Mouse (Mus musculus) CH12.LX (cell line): ENCODE measurements around the gene Prss16. TPM values are rescaled to one million over a fixed set of nuclear protein-coding genes. Genes with fewer than 3 reads are reported as not detected.

Source experiments
- DNase-seq: peaks from one replicate; pipeline ENCODE4 v3.0.0-alpha.2; 2013; ENCODE audit errors: extremely low read depth
- H3K27ac ChIP-seq: 2 replicates; pipeline ENCODE4 v1.5.1; 2012; ENCODE audit warnings: low read depth, mild to moderate bottlenecking, control low read depth, moderate library complexity; ENCODE audit not compliant: insufficient read depth
- H3K27me3 ChIP-seq: replicated peaks from 2 replicates; pipeline ENCODE3; 2012; ENCODE audit warnings: inconsistent platforms
- H3K36me3 ChIP-seq, 2 experiments: replicated peaks in 1 of 2; 2 replicates each; pipeline versions ENCODE3 to v1.6.1; 2012; ENCODE audit warnings: inconsistent platforms in 1 of 2, low read length in 1 of 2, mild to moderate bottlenecking in 1 of 2, mixed read lengths in 1 of 2, moderate library complexity in 1 of 2; ENCODE audit not compliant: control insufficient read depth in 1 of 2, insufficient read depth in 1 of 2
- H3K4me1 ChIP-seq, 2 experiments: 2 replicates each; pipeline ENCODE4 v1.6.1; 2012; ENCODE audit warnings: inconsistent platforms in 1 of 2, moderate library complexity in 1 of 2; ENCODE audit not compliant: insufficient read depth in 2 of 2, control insufficient read depth in 1 of 2
- H3K4me2 ChIP-seq: 2 replicates; pipeline ENCODE4 v1.6.1; 2012; ENCODE audit warnings: low read depth, mild to moderate bottlenecking, control low read depth; ENCODE audit not compliant: poor library complexity, insufficient read depth, severe bottlenecking
- H3K4me3 ChIP-seq, 3 experiments: fragments of 150-350 bp in 1 of 3; sonication (generic) in 1 of 3; replicated peaks in 1 of 3; 2 replicates each; pipeline versions ENCODE3 to v1.5.1; 2011 to 2012; ENCODE audit warnings: low read depth in 2 of 3, low read length in 2 of 3, mild to moderate bottlenecking in 2 of 3, moderate library complexity in 2 of 3, control low read depth in 1 of 3, improper control_type of control experiment in 1 of 3, inconsistent platforms in 1 of 3, mixed read lengths in 1 of 3; ENCODE audit not compliant: poor library complexity in 1 of 3
- H3K79me2 ChIP-seq: replicated peaks from 2 replicates; pipeline ENCODE4 v1.6.1; 2012; ENCODE audit warnings: mild to moderate bottlenecking, moderate library complexity; ENCODE audit not compliant: control insufficient read depth, poor library complexity, insufficient read depth, severe bottlenecking; ENCODE audit errors: extremely low read depth
- H3K9ac ChIP-seq: 2 replicates; pipeline ENCODE4 v1.6.1; 2012; ENCODE audit warnings: low read depth, mild to moderate bottlenecking, control low read depth, moderate library complexity; ENCODE audit not compliant: insufficient read depth
- H3K9me3 ChIP-seq: replicated peaks from 2 replicates; pipeline ENCODE3; 2012; ENCODE audit warnings: low read length, inconsistent platforms, mixed read lengths
- BHLHE40 ChIP-seq: IDR thresholded peaks from 2 replicates; pipeline ENCODE4 v1.6.1; 2011; ENCODE audit warnings: mild to moderate bottlenecking, low read depth, low read length, improper control_type of control experiment
- CHD1 ChIP-seq: IDR thresholded peaks from 2 replicates; pipeline ENCODE4 v1.6.1; 2012; ENCODE audit warnings: low read depth, low read length, improper control_type of control experiment, inconsistent platforms
- CHD2 ChIP-seq: IDR thresholded peaks from 2 replicates; pipeline ENCODE4 v1.6.1; 2011; ENCODE audit warnings: low read length, improper control_type of control experiment
- CTCF ChIP-seq, 2 experiments: IDR thresholded peaks in 1 of 2; conservative IDR thresholded peaks in 1 of 2; 2 replicates each; pipeline ENCODE4 v1.5.1; 2011 to 2012; ENCODE audit warnings: low read depth in 2 of 2, low read length in 2 of 2, improper control_type of control experiment in 1 of 2, inconsistent platforms in 1 of 2, mild to moderate bottlenecking in 1 of 2, moderate library complexity in 1 of 2
- ELF1 ChIP-seq: IDR thresholded peaks from 2 replicates; pipeline ENCODE4 v1.6.1; 2014; ENCODE audit warnings: low read depth, mild to moderate bottlenecking, inconsistent platforms, low read length, improper control_type of control experiment
- EP300 ChIP-seq: IDR thresholded peaks from 2 replicates; pipeline ENCODE4 v1.6.1; 2011; ENCODE audit warnings: low read length, improper control_type of control experiment
- ETS1 ChIP-seq: conservative IDR thresholded peaks from 2 replicates; pipeline ENCODE4 v1.6.1; 2012; ENCODE audit warnings: low read depth, mild to moderate bottlenecking, inconsistent platforms, low read length, improper control_type of control experiment, moderate library complexity
- IRF4 ChIP-seq: IDR thresholded peaks from 2 replicates; pipeline ENCODE4 v1.6.1; 2014; ENCODE audit warnings: low read depth, mild to moderate bottlenecking, inconsistent platforms, low read length, improper control_type of control experiment
- JUND ChIP-seq: conservative IDR thresholded peaks from 2 replicates; pipeline ENCODE4 v1.6.1; 2011; ENCODE audit warnings: low read depth, low read length, improper control_type of control experiment
- MAFK ChIP-seq: IDR thresholded peaks from 2 replicates; pipeline ENCODE4 v1.6.1; 2011; ENCODE audit warnings: low read length, improper control_type of control experiment; ENCODE audit not compliant: insufficient replicate concordance
- MAX ChIP-seq: IDR thresholded peaks from 2 replicates; pipeline ENCODE4 v1.6.1; 2011; ENCODE audit warnings: low read length, improper control_type of control experiment
- MXI1 ChIP-seq: IDR thresholded peaks from 2 replicates; pipeline ENCODE4 v1.6.1; 2011; ENCODE audit warnings: mild to moderate bottlenecking, low read depth, low read length, improper control_type of control experiment
- MYC ChIP-seq: IDR thresholded peaks from 2 replicates; pipeline ENCODE4 v1.6.1; 2011; ENCODE audit warnings: low read depth, mild to moderate bottlenecking, improper control_type of control experiment, low read length
- NELFE ChIP-seq: IDR thresholded peaks from 2 replicates; pipeline ENCODE4 v1.6.1; 2011; ENCODE audit warnings: low read depth, low read length, improper control_type of control experiment
- PAX5 ChIP-seq: IDR thresholded peaks from 2 replicates; pipeline ENCODE4 v1.6.1; 2012; ENCODE audit warnings: low read length, inconsistent platforms, mixed read lengths
- POLR2AphosphoS2 ChIP-seq: IDR thresholded peaks from 2 replicates; pipeline ENCODE4 v1.6.1; 2011; ENCODE audit warnings: low read depth, low read length, improper control_type of control experiment
- RAD21 ChIP-seq: IDR thresholded peaks from 2 replicates; pipeline ENCODE4 v1.6.1; 2011; ENCODE audit warnings: low read depth, mild to moderate bottlenecking, low read length, improper control_type of control experiment, moderate library complexity
- RCOR1 ChIP-seq: conservative IDR thresholded peaks from 2 replicates; pipeline ENCODE4 v1.6.1; 2012; ENCODE audit warnings: low read depth, mild to moderate bottlenecking, inconsistent platforms, low read length, improper control_type of control experiment
- SIN3A ChIP-seq: IDR thresholded peaks from 2 replicates; pipeline ENCODE4 v1.6.1; 2012; ENCODE audit warnings: low read length, improper control_type of control experiment, inconsistent platforms
- TBP ChIP-seq: conservative IDR thresholded peaks from 2 replicates; pipeline ENCODE4 v1.6.1; 2011; ENCODE audit warnings: low read depth, low read length, improper control_type of control experiment
- TCF12 ChIP-seq: IDR thresholded peaks from 2 replicates; pipeline ENCODE4 v1.6.1; 2014; ENCODE audit warnings: low read depth, mild to moderate bottlenecking, inconsistent platforms, low read length, improper control_type of control experiment
- UBTF ChIP-seq: IDR thresholded peaks from 2 replicates; pipeline ENCODE4 v1.6.1; 2012; ENCODE audit warnings: low read depth, mild to moderate bottlenecking, inconsistent platforms, low read length, improper control_type of control experiment, moderate library complexity
- USF2 ChIP-seq: conservative IDR thresholded peaks from 2 replicates; pipeline ENCODE4 v1.6.1; 2011; ENCODE audit warnings: low read depth, low read length, improper control_type of control experiment
- ZC3H11A ChIP-seq: IDR thresholded peaks from 2 replicates; pipeline ENCODE4 v1.6.1; 2012; ENCODE audit warnings: low read depth, mild to moderate bottlenecking, inconsistent platforms, low read length, improper control_type of control experiment
- ZKSCAN1 ChIP-seq: IDR thresholded peaks from 2 replicates; pipeline ENCODE4 v1.6.1; 2012; ENCODE audit warnings: low read depth, inconsistent platforms, low read length, improper control_type of control experiment, borderline replicate concordance
- ZMIZ1 ChIP-seq: IDR thresholded peaks from 2 replicates; pipeline ENCODE4 v1.6.1; 2012; ENCODE audit warnings: low read depth, mild to moderate bottlenecking, inconsistent platforms, low read length, improper control_type of control experiment
- dilution Hi-C: fragments of 300-500 bp; cut with MboI; formaldehyde crosslinking; loops from 2 replicates; pipeline ENCODE4 v1.14.3; 2020; ENCODE audit warnings: low sequenced_read_pairs; ENCODE audit not compliant: extremely low pct_unique_long_range_greater_than_20kb, extremely low pct_ligation_motif_present
- in situ Hi-C: fragments of 300-500 bp; cut with MboI; formaldehyde crosslinking; loops from 3 replicates; pipeline ENCODE4 v1.14.3; 2019; ENCODE audit warnings: low sequenced_read_pairs, low pct_ligation_motif_present, low pct_unique_long_range_greater_than_20kb, mixed read lengths
- polyA plus RNA-seq: library from polyadenylated mRNA; unstranded; fragments of >175 nt; gene quantifications from 2 replicates; pipeline ENCODE4 v1.2.1, GENCODE M21; 2012; ENCODE audit warnings: low read depth; ENCODE audit not compliant: insufficient read length
- total RNA-seq, 2 experiments: library from RNA; depleted of rRNA; stranded (reverse); fragments of 300-350 nt in 1 of 2; fragments of >200 nt in 1 of 2; gene quantifications; 2 replicates each; pipeline ENCODE4 v1.2.3; 2012 to 2014

Prss16 gene
- total and polyA plus RNA-seq, 3 experiments, result 0.36 to 1.4 (median 0.47) TPM

DNA sequence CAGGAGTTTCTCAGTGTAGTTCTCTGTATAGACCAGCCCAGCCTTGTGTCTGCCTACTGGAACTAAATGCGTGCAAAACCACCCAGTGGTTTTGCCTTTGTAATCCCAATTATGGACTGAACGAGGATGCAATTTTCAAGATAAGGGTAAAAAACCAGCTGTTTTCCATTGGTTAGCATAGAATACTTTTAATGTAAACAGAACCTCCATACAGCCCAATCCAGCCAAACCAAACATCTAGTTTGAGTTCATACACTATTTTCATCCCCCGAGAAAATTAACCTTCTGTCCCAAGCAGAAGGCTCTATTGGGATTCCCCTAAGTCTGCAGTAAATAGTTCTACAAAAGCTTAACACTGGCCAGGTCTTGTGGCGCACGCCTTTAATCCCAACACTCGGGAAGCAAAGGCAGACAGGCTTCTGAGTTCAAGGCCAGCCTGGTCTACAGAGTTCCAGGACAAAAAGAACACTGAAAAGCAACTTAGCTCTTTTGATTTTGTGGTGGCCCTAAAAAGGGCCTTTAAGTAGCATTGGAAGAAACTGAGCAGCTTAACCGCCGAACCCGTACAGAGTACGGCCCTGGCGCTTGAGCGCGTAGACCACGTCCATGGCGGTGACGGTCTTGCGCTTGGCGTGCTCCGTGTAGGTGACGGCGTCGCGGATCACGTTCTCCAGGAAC, 31.1 kb upstream of the Prss16 start (continued):
- TF ChIP-seq POLR2AphosphoS2 (peak; percentile 100), MAX (no peak; the same call in 1 of the 2 replicates), CTCF (conservative IDR thresholded peaks at IDR 0.05 in 1 of 2, IDR thresholded peaks at IDR 0.05 in 1 of 2; ENCODE audit: low read depth in 2 of 2, low read length in 2 of 2) (no peak), MAFK (peak; percentile 54; the same call in 1 of the 2 replicates), EP300 (no peak), PAX5 (no peak), ETS1 (peak; percentile 19; the same call in 1 of the 2 replicates), SIN3A (peak; percentile 74), JUND (no peak; the same call in 1 of the 2 replicates), BHLHE40 (no peak; the same call in 1 of the 2 replicates), ZMIZ1 (peak; percentile 99), RAD21 (no peak), IRF4 (peak; percentile 59), ZC3H11A (no peak), MYC (peak; percentile 67; the same call in 1 of the 2 replicates)
- TF ChIP-seq, all 38 proteins: peak for 20

DNA sequence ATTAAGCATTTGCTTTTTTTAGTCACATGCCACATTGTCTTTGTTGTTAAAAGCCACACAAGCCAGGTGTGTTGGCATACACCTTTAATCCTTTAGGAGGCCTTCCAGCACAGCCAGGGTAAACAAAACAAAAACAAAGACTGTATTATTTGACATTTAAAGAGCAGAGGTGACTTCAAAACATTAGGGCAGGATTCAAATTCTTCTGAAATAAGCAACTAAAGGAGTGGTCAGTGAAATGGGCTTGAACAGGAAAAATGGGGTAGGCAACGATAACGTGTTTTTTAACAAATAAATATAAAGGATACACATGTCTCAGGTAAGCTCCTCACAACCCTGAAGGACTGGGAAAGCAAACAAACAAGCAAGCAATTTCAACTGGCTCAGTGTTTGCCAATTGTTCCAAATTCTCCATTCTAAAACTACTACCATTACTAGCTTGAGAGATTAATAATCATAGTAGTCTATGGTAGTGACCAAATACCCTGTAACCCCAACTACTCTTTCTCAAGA, 30.5 kb upstream of the Prss16 start:
- dilution Hi-C loops (no loop called here), in situ Hi-C loops (loop anchor here (10.0 to 25.0 kb wide), 4 partner anchors 295 to 1722 kb away; partner anchors contain the start of genes Abt1, Hist1h1a, Hist1h2ab and Hist1h3a)
- Histone ChIP-seq H3K36me3 (no peaks in the 10 kb centered on the region), H3K4me2 (peak overlapping the region; percentile 96), H3K4me3 (peak overlapping the region; percentile 36 to 67 (median 41)), H3K4me1 (peaks cover 0 to 31% of the 10 kb centered on the region in 2 experiments; a peak in 2 of 4 replicates), H3K27ac (peak overlapping the region; percentile 96), H3K9ac (peak overlapping the region; percentile 81), H3K27me3 (no peaks in the 10 kb centered on the region), H3K9me3 (no peaks in the 10 kb centered on the region), H3K79me2 (no peaks in the 10 kb centered on the region)
- DNase-seq, result peak; percentile 45
- TF ChIP-seq CHD2 (no peak), TCF12 (0 out of 2 replicates have a peak, but pooled peaks have one; percentile 6), MAFK (no peak), ZKSCAN1 (no peak), MAX (no peak), ELF1 (no peak), MXI1 (peak; percentile 1; the same call in 1 of the 2 replicates), MYC (0 out of 2 replicates have a peak, but pooled peaks have one; percentile 19), NELFE (no peak), RAD21 (no peak), TBP (no peak), RCOR1 (no peak), IRF4 (no peak), UBTF (no peak), CHD1 (no peak; the same call in 1 of the 2 replicates), USF2 (no peak; the same call in 1 of the 2 replicates)
